Mouse (Mus musculus) Muller cell, postnatal 12 days (primary cell): ENCODE measurements around the gene Maz.
A peak's percentile ranks its signal among the peaks of the same experiment; 100 is the strongest.

Experiments
- DNase-seq: peaks from one replicate; pipeline ENCODE4 v3.0.0-alpha.2; 2015; ENCODE audit errors: inconsistent ontology term

The Maz gene

GRCm38 (mm10) chr7:127008239-127009019 is 18.4 kb downstream of the Maz start:
- peak; percentile 70 for DNase-seq

GRCm38 (mm10) chr7:127007313-127008024 is 19.4 kb downstream of the Maz start:
- DNase-seq = no peak

- no peak for DNase-seq
These were observed 22.5 kb downstream of the Maz start for GRCm38 (mm10) chr7:127004122-127004875.

- no peak for DNase-seq
These were observed 23.2 kb downstream of the Maz start for GRCm38 (mm10) chr7:127003620-127004019.

- DNase-seq = no peak
These were observed 27.3 kb downstream of the Maz start for GRCm38 (mm10) chr7:126999568-126999967.

- DNase-seq = no peak
These were observed 30.4 kb downstream of the Maz start for GRCm38 (mm10) chr7:126996449-126996848.

GRCm38 (mm10) chr7:126988816-126989215 is 38.0 kb downstream of the Maz start:
- DNase-seq = no peak

GRCm38 (mm10) chr7:126986319-126986718 is 40.5 kb downstream of the Maz start:
- DNase-seq = peak; percentile 26

- no peak for DNase-seq
These were observed 42.0 kb downstream of the Maz start for GRCm38 (mm10) chr7:126984667-126985444.

- no peak for DNase-seq
These were observed 43.7 kb downstream of the Maz start for GRCm38 (mm10) chr7:126983113-126983512.

GRCm38 (mm10) chr7:126982054-126982453 is 44.8 kb downstream of the Maz start:
- DNase-seq = no peak

- no peak for DNase-seq
These were observed 45.2 kb downstream of the Maz start for GRCm38 (mm10) chr7:126981601-126982000.

- DNase-seq = no peak
These were observed 48.0 kb downstream of the Maz start for GRCm38 (mm10) chr7:126978841-126979240.

- peak; percentile 23 for DNase-seq
These were observed 49.9 kb downstream of the Maz start for GRCm38 (mm10) chr7:126976878-126977459.

GRCm38 (mm10) chr7:126975950-126976866 is 50.6 kb downstream of the Maz start, which contains the start of gene Cdiptos:
TSS of gene Cdiptos (minus strand) at chr7:126976098.
- DNase-seq = peak; percentile 98

GRCm38 (mm10) chr7:126975893-126975949 is 51.1 kb downstream of the Maz start, which contains the start of gene Cdipt:
TSS of gene Cdipt (plus strand) at chr7:126975914.
- DNase-seq = no peak

GRCm38 (mm10) chr7:126975493-126975892 is 51.3 kb downstream of the Maz start:
- DNase-seq = no peak
